Mouse (Mus musculus) embryonic facial prominence, embryonic 13.5 days (tissue): Measurements from ENCODE around the gene Cby3. TPM values are rescaled to one million over a fixed set of nuclear protein-coding genes. Genes with fewer than 3 reads are reported as not detected.

ENCODE experiments used
- ATAC-seq: fragments of 200-750 bp; cut with Nextera tagmentation; 2 replicates; pipeline ENCODE4 v1.8.0; 2017; ENCODE audit warnings: low read depth; ENCODE audit not compliant: insufficient number of reproducible peaks, insufficient read depth, low FRiP score, low TSS enrichment
- H3K27ac ChIP-seq: fragments of 300-500 bp; sonication (generic); 2 replicates; pipeline ENCODE4 v1.5.1; 2015; ENCODE audit warnings: moderate library complexity, mild to moderate bottlenecking, inconsistent platforms
- H3K27me3 ChIP-seq: fragments of 300-500 bp; sonication (generic); 2 replicates; pipeline ENCODE4 v1.6.1; 2015; ENCODE audit warnings: mild to moderate bottlenecking, inconsistent platforms
- H3K36me3 ChIP-seq: fragments of 300-500 bp; sonication (generic); 2 replicates; pipeline ENCODE4 v1.6.1; 2015; ENCODE audit warnings: mild to moderate bottlenecking, inconsistent platforms
- H3K4me1 ChIP-seq: fragments of 300-500 bp; sonication (generic); 2 replicates; pipeline ENCODE4 v1.6.1; 2015; ENCODE audit warnings: inconsistent platforms
- H3K4me2 ChIP-seq: fragments of 300-500 bp; sonication (generic); 2 replicates; pipeline ENCODE4 v1.6.1; 2015; ENCODE audit warnings: moderate library complexity, mild to moderate bottlenecking, inconsistent platforms
- H3K4me3 ChIP-seq: fragments of 300-500 bp; sonication (generic); 2 replicates; pipeline ENCODE4 v1.5.1; 2015; ENCODE audit warnings: mild to moderate bottlenecking, inconsistent platforms
- H3K9ac ChIP-seq: fragments of 300-500 bp; sonication (generic); 2 replicates; pipeline ENCODE4 v1.6.1; 2015; ENCODE audit warnings: mild to moderate bottlenecking, inconsistent platforms
- H3K9me3 ChIP-seq: fragments of 300-500 bp; sonication (generic); 2 replicates; pipeline ENCODE4 v1.6.1; 2016; ENCODE audit warnings: inconsistent platforms
- WGBS: fragments of 180-500 bp; shearing (Covaris S2); methylation state at CpG from one replicate; pipeline ENCODE4 v1.1.7; 2015; ENCODE audit warnings: mixed read lengths; 5-methylcytosine and 5-hydroxymethylcytosine counted together
- microRNA counts: library from miRNA; unstranded; fragments of <30 nt; microRNA quantifications from one replicate; lab custom pipeline; 2016
- microRNA-seq: library from miRNA; unstranded; fragments of <30 nt; microRNA quantifications from one replicate; pipeline ENCODE4, GENCODE M21; 2016
- polyA plus RNA-seq: library from polyadenylated mRNA; unstranded; fragments of >200 nt; fragmentation: Nextera tagmentation; extraction: Ambion mirVana; gene quantifications from 2 replicates; pipeline ENCODE4 v1.2.1, GENCODE M21; 2015

Gene Cby3
- polyA plus RNA-seq, 1 experiment from 2014 or later: 0.52 TPM

- Histone ChIP-seq H3K9ac (no peak overlapping the region), H3K4me1 (no peaks in the 10 kb centered on the region), H3K27ac (no peak overlapping the region), H3K36me3 (peaks cover 81% of the 10 kb centered on the region), H3K4me3 (no peak overlapping the region), H3K27me3 (no peaks in the 10 kb centered on the region), H3K4me2 (no peak overlapping the region), H3K9me3 (no peaks in the 10 kb centered on the region)
- ATAC-seq: no peak
- WGBS: 87% methylated on average over 6 of the region's 6 CpGs
These were observed 39.0 kb downstream of the Cby3 start for GRCm38 (mm10) chr11:50393306-50393705.

- Histone ChIP-seq H3K4me3 (no peak overlapping the region), H3K4me2 (no peak overlapping the region), H3K36me3 (peaks cover 80% of the 10 kb centered on the region), H3K27ac (no peak overlapping the region), H3K4me1 (no peaks in the 10 kb centered on the region), H3K27me3 (no peaks in the 10 kb centered on the region), H3K9me3 (no peaks in the 10 kb centered on the region), H3K9ac (no peak overlapping the region)
- ATAC-seq: no peak
- WGBS: 87% methylated on average over 7 of the region's 7 CpGs
These were observed 40.5 kb downstream of the Cby3 start for GRCm38 (mm10) chr11:50394731-50395130.

- no peaks in the 10 kb centered on the region for H3K27me3 ChIP-seq
- no peak overlapping the region for H3K4me2 ChIP-seq
- H3K4me3 ChIP-seq: no peak overlapping the region
- no peak for ATAC-seq
- H3K9me3 ChIP-seq: no peaks in the 10 kb centered on the region
- peak overlapping the region; percentile 27; the same call in 1 of the 2 replicates for H3K9ac ChIP-seq
- no peaks in the 10 kb centered on the region for H3K4me1 ChIP-seq
- H3K27ac ChIP-seq: no peak overlapping the region
- 77% methylated on average over 11 of the region's 11 CpGs for WGBS
- H3K36me3 ChIP-seq: peaks cover 86% of the 10 kb centered on the region
These were observed 42.6 kb downstream of the Cby3 start for GRCm38 (mm10) chr11:50396766-50397307.

GRCm38 (mm10) chr11:50397316-50397715 lies 43.1 kb downstream of the Cby3 start:
- no peaks in the 10 kb centered on the region for H3K9me3 ChIP-seq
- no peak overlapping the region for H3K27ac ChIP-seq
- peak overlapping the region; percentile 27; the same call in 1 of the 2 replicates for H3K9ac ChIP-seq
- peaks cover 86% of the 10 kb centered on the region for H3K36me3 ChIP-seq
- 79% methylated on average over 9 of the region's 9 CpGs for WGBS
- no peak overlapping the region for H3K4me3 ChIP-seq
- H3K4me1 ChIP-seq: no peaks in the 10 kb centered on the region
- ATAC-seq: no peak
- H3K27me3 ChIP-seq: no peaks in the 10 kb centered on the region
- no peak overlapping the region for H3K4me2 ChIP-seq

- ATAC-seq: no peak
- H3K27ac ChIP-seq: no peak overlapping the region
- H3K36me3 ChIP-seq: peaks cover 85% of the 10 kb centered on the region
- no peak overlapping the region for H3K4me2 ChIP-seq
- H3K4me1 ChIP-seq: no peaks in the 10 kb centered on the region
- H3K9ac ChIP-seq: no peak overlapping the region
- WGBS: 83% methylated on average over 13 of the region's 13 CpGs
- H3K4me3 ChIP-seq: no peak overlapping the region
- no peaks in the 10 kb centered on the region for H3K27me3 ChIP-seq
- no peaks in the 10 kb centered on the region for H3K9me3 ChIP-seq
These were observed 44.5 kb downstream of the Cby3 start for GRCm38 (mm10) chr11:50398803-50399202.

- WGBS: 93% methylated on average over 3 of the region's 3 CpGs
- no peaks in the 10 kb centered on the region for H3K4me1 ChIP-seq
- no peaks in the 10 kb centered on the region for H3K27me3 ChIP-seq
- H3K4me3 ChIP-seq: no peak overlapping the region
- ATAC-seq: no peak
- no peak overlapping the region for H3K27ac ChIP-seq
- H3K9me3 ChIP-seq: no peaks in the 10 kb centered on the region
- no peak overlapping the region for H3K4me2 ChIP-seq
- no peak overlapping the region for H3K9ac ChIP-seq
- peaks cover 84% of the 10 kb centered on the region for H3K36me3 ChIP-seq
These were observed 48.2 kb downstream of the Cby3 start for GRCm38 (mm10) chr11:50402481-50402880.

- no peak overlapping the region for H3K9ac ChIP-seq
- WGBS: 77% methylated on average over 10 of the region's 10 CpGs
- H3K27ac ChIP-seq: no peak overlapping the region
- H3K4me2 ChIP-seq: no peak overlapping the region
- no peak for ATAC-seq
- no peak overlapping the region for H3K4me3 ChIP-seq
- H3K9me3 ChIP-seq: no peaks in the 10 kb centered on the region
- H3K36me3 ChIP-seq: peaks cover 75% of the 10 kb centered on the region
- H3K4me1 ChIP-seq: no peaks in the 10 kb centered on the region
- H3K27me3 ChIP-seq: no peaks in the 10 kb centered on the region
These were observed 49.2 kb downstream of the Cby3 start for GRCm38 (mm10) chr11:50403367-50404014.

GRCm38 (mm10) chr11:50407235-50407634 lies 53.0 kb downstream of the Cby3 start:
- ATAC-seq: no peak
- Histone ChIP-seq H3K9ac (no peak overlapping the region), H3K27me3 (no peaks in the 10 kb centered on the region), H3K36me3 (peaks cover 70% of the 10 kb centered on the region), H3K4me1 (no peaks in the 10 kb centered on the region), H3K27ac (no peak overlapping the region), H3K9me3 (no peaks in the 10 kb centered on the region), H3K4me3 (no peak overlapping the region), H3K4me2 (no peak overlapping the region)
- WGBS: 52% methylated on average over 6 of the region's 6 CpGs

MicroRNAs encoded within 50 kb of the gene (microRNA counts, 519-probe panel; counts per million panel counts)
- microRNA mmu-miR-804 (lab: Ali Mortazavi, UCI): 2,436 counts per million, percentile 59 among the panel's probes with 10 or more counts

Small RNA genes lying within 50 kb of the gene (microRNA-seq; reads per million reads assigned to microRNA genes)
- not detected for gene Mir804

Other genes starting within 250 kb of the Cby3 start
- 44.9 and 47.8 TPM in 2 replicates for gene Tbc1d9b, start 223.1 kb upstream of the Cby3 start, polyA plus RNA-seq
- gene Mrnip, start 180.0 kb upstream of the Cby3 start, polyA plus RNA-seq: 18.0 and 22.9 TPM in 2 replicates
- 193 and 206 TPM in 2 replicates for gene Sqstm1, start 143.6 kb upstream of the Cby3 start, polyA plus RNA-seq
- gene Mgat4b, start 143.6 kb upstream of the Cby3 start, polyA plus RNA-seq: 15.8 and 21.5 TPM in 2 replicates
- gene Ltc4s, start 115.8 kb upstream of the Cby3 start, polyA plus RNA-seq: 1.7 and 1.8 TPM in 2 replicates
- 7.1 and 8.1 TPM in 2 replicates for gene Maml1, start 62.2 kb upstream of the Cby3 start, polyA plus RNA-seq
- gene Canx, start 28.8 kb upstream of the Cby3 start, polyA plus RNA-seq: 289 and 322 TPM in 2 replicates
- gene Hnrnph1, start 22.5 kb downstream of the Cby3 start, polyA plus RNA-seq: 541 and 593 TPM in 2 replicates
- 25.3 and 28.2 TPM in 2 replicates for gene Rufy1, start 76.7 kb downstream of the Cby3 start, polyA plus RNA-seq
- gene Adamts2, start 247.6 kb downstream of the Cby3 start, polyA plus RNA-seq: 12.0 and 13.8 TPM in 2 replicates